Mouse (Mus musculus) forebrain, embryonic 11.5 days (tissue): ENCODE results near the gene Bcan. TPM values are rescaled to one million over a fixed set of nuclear protein-coding genes. Genes with fewer than 3 reads are reported as not detected.

Source experiments
- ATAC-seq: fragments of 200-750 bp; cut with Nextera tagmentation; replicated peaks from 2 replicates; pipeline ENCODE4 v1.8.0; 2017; ENCODE audit warnings: moderate TSS enrichment; ENCODE audit not compliant: low FRiP score
- DNase-seq: peaks from one replicate; pipeline ENCODE4 v3.0.0-alpha.2; 2017; ENCODE audit warnings: low spot score
- H3K27ac ChIP-seq: fragments of 300-500 bp; sonication (generic); 2 replicates; pipeline ENCODE4 v1.5.1; 2014; ENCODE audit warnings: low read depth, low read length
- H3K27me3 ChIP-seq: fragments of 300-500 bp; sonication (generic); 2 replicates; pipeline ENCODE4 v1.6.1; 2014; ENCODE audit warnings: mild to moderate bottlenecking, low read length, mixed read lengths; ENCODE audit not compliant: control insufficient read depth, insufficient read depth
- H3K36me3 ChIP-seq: fragments of 300-500 bp; sonication (generic); 2 replicates; pipeline ENCODE4 v1.6.1; 2014; ENCODE audit warnings: mild to moderate bottlenecking, low read length, moderate library complexity, mixed read lengths; ENCODE audit not compliant: control insufficient read depth, insufficient read depth
- H3K4me1 ChIP-seq: fragments of 300-500 bp; sonication (generic); replicated peaks from 2 replicates; pipeline ENCODE4 v1.6.1; 2014; ENCODE audit warnings: low read length, mixed read lengths; ENCODE audit not compliant: control insufficient read depth, insufficient read depth
- H3K4me2 ChIP-seq: fragments of 300-500 bp; sonication (generic); 2 replicates; pipeline ENCODE4 v1.6.1; 2014; ENCODE audit warnings: low read depth, mild to moderate bottlenecking, low read length, moderate library complexity, mixed read lengths; ENCODE audit not compliant: severe bottlenecking
- H3K4me3 ChIP-seq: fragments of 300-500 bp; sonication (generic); 2 replicates; pipeline ENCODE4 v1.5.1; 2014; ENCODE audit warnings: low read depth, low read length
- H3K9ac ChIP-seq: fragments of 300-500 bp; sonication (generic); 2 replicates; pipeline ENCODE4 v1.6.1; 2014; ENCODE audit warnings: low read length
- H3K9me3 ChIP-seq: fragments of 300-500 bp; sonication (generic); 2 replicates; pipeline ENCODE4 v1.6.1; 2016; ENCODE audit warnings: low read length, mixed read lengths; ENCODE audit not compliant: control insufficient read depth
- WGBS: fragments of 180-500 bp; shearing (Covaris S2); extraction: QIAGEN DNeasy Blood & Tissue Kit; methylation state at CpG from one replicate; pipeline ENCODE4 v1.1.7; 2014; 5-methylcytosine and 5-hydroxymethylcytosine counted together
- polyA plus RNA-seq: library from polyadenylated mRNA; unstranded; fragments of >200 nt; fragmentation: Nextera tagmentation; extraction: Ambion mirVana; gene quantifications from 2 replicates; pipeline ENCODE4 v1.2.1, GENCODE M21; 2014

Gene Bcan
- polyA plus RNA-seq, result 0.52 and 0.72 TPM in 2 replicates

- Histone ChIP-seq H3K9ac (no peak within 1 kb of the TSS; the same call in 1 of the 2 replicates), H3K27me3 (peaks cover 75% of the 10 kb centered on the region), H3K4me2 (peak within 1 kb of the TSS; percentile 86), H3K4me1 (peaks cover 13% of the 10 kb centered on the region), H3K9me3 (no peaks in the 10 kb centered on the region), H3K4me3 (peak within 1 kb of the TSS; percentile 38), H3K36me3 (no peaks in the 10 kb centered on the region), H3K27ac (no peak within 1 kb of the TSS)
- 2% methylated on average over 39 of the region's 39 CpGs for WGBS
- DNase-seq, result peak; percentile 70
- no peak for ATAC-seq
Measured at GRCm38 (mm10) chr3:88000181-88000580, at the start of gene Bcan. TSS of gene Bcan (minus strand) at chr3:88000230.

DNA sequence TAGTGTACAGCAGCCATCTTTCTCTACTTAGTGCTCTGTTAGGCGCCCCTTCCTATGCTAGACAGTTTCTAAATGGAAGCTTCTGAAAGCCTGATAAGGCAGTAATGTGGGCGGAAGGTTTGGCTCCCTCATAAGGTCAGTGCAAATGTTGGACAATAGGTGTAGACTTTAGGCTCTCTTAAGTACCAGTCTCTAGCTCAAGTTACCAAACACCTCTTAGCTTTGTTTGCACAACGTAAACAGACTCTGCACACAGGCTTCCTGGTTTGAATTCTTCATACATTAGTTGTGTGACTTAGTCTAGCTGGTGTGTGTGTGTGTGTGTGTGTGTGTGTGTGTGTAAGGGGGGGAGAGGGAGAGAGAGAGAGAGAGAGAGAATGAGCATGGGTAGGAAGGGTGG is 49.5 kb upstream of the Bcan start:
- ATAC-seq (no peak), DNase-seq (no peak)
- Histone ChIP-seq H3K9ac (no peak overlapping the region), H3K4me3 (no peak overlapping the region), H3K27ac (no peak overlapping the region), H3K4me2 (no peak overlapping the region), H3K4me1 (no peaks in the 10 kb centered on the region), H3K27me3 (no peaks in the 10 kb centered on the region), H3K36me3 (peaks cover 7% of the 10 kb centered on the region; the same call in 1 of the 2 replicates), H3K9me3 (no peaks in the 10 kb centered on the region)
- WGBS, result 90% methylated on average over 3 of the region's 3 CpGs

GRCm38 (mm10) chr3:88042661-88043421 is 42.8 kb upstream of the Bcan start, which contains the start of gene Gpatch4:
TSS of gene Gpatch4 (plus strand) at chr3:88043108.
- Histone ChIP-seq H3K4me3 (peak within 1 kb of the TSS; percentile 68), H3K27ac (no peak within 1 kb of the TSS), H3K36me3 (no peaks in the 10 kb centered on the region), H3K9me3 (no peaks in the 10 kb centered on the region), H3K27me3 (no peaks in the 10 kb centered on the region), H3K4me1 (0 out of 2 replicates have a peak, but pooled peaks cover 2% of the 10 kb centered on the region), H3K4me2 (peak within 1 kb of the TSS; percentile 44), H3K9ac (peak within 1 kb of the TSS; percentile 50)
- ATAC-seq, result peak; percentile 79
- 11% methylated on average over 36 of the region's 36 CpGs for WGBS
- DNase-seq, result peak; percentile 82

- no peak for DNase-seq
- ATAC-seq, result no peak
- H3K36me3 ChIP-seq, result no peaks in the 10 kb centered on the region
- no peak overlapping the region for H3K4me3 ChIP-seq
- H3K4me2 ChIP-seq, result no peak overlapping the region
- no peak overlapping the region for H3K27ac ChIP-seq
- no peaks in the 10 kb centered on the region for H3K27me3 ChIP-seq
- no peaks in the 10 kb centered on the region; the same call in 1 of the 2 replicates for H3K4me1 ChIP-seq
- H3K9me3 ChIP-seq, result no peaks in the 10 kb centered on the region
- 73% methylated on average over 1 of the region's 1 CpGs for WGBS
- no peak overlapping the region for H3K9ac ChIP-seq
Measured at GRCm38 (mm10) chr3:88035561-88036293, 35.7 kb upstream of the Bcan start.

DNA sequence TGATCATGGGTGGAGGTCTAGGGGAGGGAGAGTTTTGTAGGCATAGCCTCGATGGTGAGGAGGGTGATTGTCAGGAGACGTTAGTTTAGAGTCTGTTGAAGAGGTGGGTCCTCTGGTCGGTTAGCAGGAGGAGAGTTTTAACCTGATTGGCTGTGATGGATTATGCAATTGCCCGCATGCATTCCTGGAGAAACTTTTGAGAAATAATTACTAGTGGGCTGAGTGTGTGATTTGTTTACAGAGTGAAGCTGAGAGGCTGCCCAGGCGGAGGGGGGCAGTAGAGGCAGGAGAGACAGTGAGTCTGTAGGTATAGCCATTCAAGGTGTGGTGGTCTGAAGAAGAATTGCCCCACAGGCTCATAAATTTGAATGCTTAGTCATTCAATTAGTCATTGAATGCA is 33.5 kb upstream of the Bcan start:
- ATAC-seq (no peak), DNase-seq (no peak)
- H3K36me3 ChIP-seq, result no peaks in the 10 kb centered on the region
- no peaks in the 10 kb centered on the region for H3K27me3 ChIP-seq
- H3K4me2 ChIP-seq, result no peak overlapping the region
- H3K4me3 ChIP-seq, result no peak overlapping the region
- 79% methylated on average over 5 of the region's 5 CpGs for WGBS
- no peak overlapping the region for H3K9ac ChIP-seq
- no peaks in the 10 kb centered on the region for H3K9me3 ChIP-seq
- no peaks in the 10 kb centered on the region; the same call in 1 of the 2 replicates for H3K4me1 ChIP-seq
- H3K27ac ChIP-seq, result no peak overlapping the region

DNA sequence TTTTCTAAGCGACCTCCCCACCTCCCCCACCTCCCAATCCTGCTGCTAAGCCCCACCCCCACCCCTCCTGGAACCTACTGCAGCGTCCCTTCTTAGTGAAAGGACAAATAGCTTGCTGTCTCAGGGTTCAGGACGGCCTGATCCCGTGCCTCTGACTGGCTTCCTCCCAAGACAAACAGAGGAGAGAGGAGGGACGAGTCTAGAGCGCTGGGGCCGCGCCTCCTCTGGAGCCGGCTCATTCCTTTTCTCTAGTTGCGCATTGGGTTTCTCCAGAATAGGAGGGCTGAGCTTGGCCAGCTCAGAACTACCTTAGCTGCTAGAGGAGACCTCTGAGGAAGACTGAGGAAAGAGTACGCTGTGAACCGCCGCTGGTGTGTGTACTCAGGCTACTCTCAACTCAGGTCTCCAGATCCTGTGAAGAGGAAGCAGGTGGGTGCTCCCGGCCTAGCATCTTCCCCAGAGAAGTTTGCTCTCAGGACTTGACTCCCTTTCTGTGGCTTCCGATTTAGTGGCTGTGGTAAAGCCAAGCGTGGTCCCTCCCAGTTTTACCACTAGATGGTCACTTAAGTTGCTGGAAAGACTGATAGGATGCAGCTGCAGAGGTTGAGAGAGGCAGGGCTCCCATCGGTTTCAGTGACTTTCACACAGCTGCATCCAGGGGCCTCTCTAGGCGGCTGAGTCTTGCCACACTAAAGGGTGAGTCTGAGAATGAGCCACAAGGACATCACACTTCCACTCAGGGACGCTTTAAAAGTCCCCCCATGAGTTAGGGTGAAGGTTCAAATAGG is 30.8 kb upstream of the Bcan start:
- Histone ChIP-seq H3K9ac (no peak overlapping the region), H3K27me3 (no peaks in the 10 kb centered on the region), H3K36me3 (no peaks in the 10 kb centered on the region), H3K4me1 (no peaks in the 10 kb centered on the region; the same call in 1 of the 2 replicates), H3K27ac (no peak overlapping the region), H3K4me3 (no peak overlapping the region), H3K9me3 (peaks cover 4% of the 10 kb centered on the region; the same call in 1 of the 2 replicates), H3K4me2 (no peak overlapping the region)
- DNase-seq (no peak), ATAC-seq (no peak)
- WGBS, result 26% methylated on average over 19 of the region's 19 CpGs

- Histone ChIP-seq H3K4me2 (no peak within 1 kb of the TSS), H3K4me1 (peaks cover 10% of the 10 kb centered on the region), H3K9ac (no peak within 1 kb of the TSS), H3K27ac (no peak within 1 kb of the TSS), H3K4me3 (no peak within 1 kb of the TSS), H3K27me3 (peaks cover 30% of the 10 kb centered on the region), H3K9me3 (peaks cover 4% of the 10 kb centered on the region; the same call in 1 of the 2 replicates), H3K36me3 (no peaks in the 10 kb centered on the region)
- no peak for ATAC-seq
- no peak for DNase-seq
- 53% methylated on average over 5 of the region's 5 CpGs for whole genome bisulfite sequencing
Measured at GRCm38 (mm10) chr3:88027434-88028186, 27.6 kb upstream of the Bcan start, which contains the start of gene Hapln2. TSS of gene Hapln2 (minus strand) at chr3:88027583.
